Mouse (Mus musculus): ENCODE data around the gene Brd9. TPM values are rescaled to one million over a fixed set of nuclear protein-coding genes. Genes with fewer than 3 reads are reported as not detected.
A peak's percentile ranks its signal among the peaks of the same experiment; 100 is the strongest.

The Brd9 gene
- polyA plus RNA-seq, 1 experiment from 2014 or later, result 85.7 TPM

- Histone ChIP-seq H3K27ac (ENCODE audit: low read depth, low read length) (no peak overlapping the region), H3K27me3 (ENCODE audit: control insufficient read depth, insufficient read depth, low read length) (no peaks in the 10 kb centered on the region), H3K9ac (replicated peaks; ENCODE audit: low read depth, low read length) (no peak overlapping the region), H3K4me1 (ENCODE audit: control insufficient read depth, insufficient read depth, low read length) (no peaks in the 10 kb centered on the region), H3K4me2 (ENCODE audit: low read depth, low read length) (no peak overlapping the region), H3K9me3 (ENCODE audit: control insufficient read depth, low read length) (no peaks in the 10 kb centered on the region), H3K4me3 (ENCODE audit: low read depth, low read length) (no peak overlapping the region), H3K36me3 (ENCODE audit: control insufficient read depth, insufficient read depth, low read length) (no peaks in the 10 kb centered on the region)
- ATAC-seq (ENCODE audit: low read depth), result peak; percentile 94
- WGBS, result 46% methylated on average over 12 of the region's 12 CpGs
These were observed 33.2 kb downstream of the Brd9 start for GRCm38 (mm10) chr13:73970545-73971448.

- Histone ChIP-seq H3K4me2 (ENCODE audit: low read depth, low read length) (no peak overlapping the region), H3K9ac (replicated peaks; ENCODE audit: low read depth, low read length) (no peak overlapping the region), H3K36me3 (ENCODE audit: control insufficient read depth, insufficient read depth, low read length) (no peaks in the 10 kb centered on the region), H3K9me3 (ENCODE audit: control insufficient read depth, low read length) (no peaks in the 10 kb centered on the region), H3K27ac (ENCODE audit: low read depth, low read length) (no peak overlapping the region), H3K4me3 (ENCODE audit: low read depth, low read length) (no peak overlapping the region), H3K4me1 (ENCODE audit: control insufficient read depth, insufficient read depth, low read length) (no peaks in the 10 kb centered on the region), H3K27me3 (ENCODE audit: control insufficient read depth, insufficient read depth, low read length) (no peaks in the 10 kb centered on the region)
- no peak for ATAC-seq (ENCODE audit: low read depth)
- 92% methylated on average over 3 of the region's 3 CpGs for WGBS
These were observed 36.9 kb downstream of the Brd9 start for GRCm38 (mm10) chr13:73974523-73974922.

- H3K4me3 ChIP-seq (ENCODE audit: low read depth, low read length), result no peak overlapping the region
- ATAC-seq (ENCODE audit: low read depth), result no peak
- H3K4me2 ChIP-seq (ENCODE audit: low read depth, low read length), result no peak overlapping the region
- H3K27ac ChIP-seq (ENCODE audit: low read depth, low read length), result no peak overlapping the region
- H3K9me3 ChIP-seq (ENCODE audit: control insufficient read depth, low read length), result no peaks in the 10 kb centered on the region
- no peaks in the 10 kb centered on the region for H3K4me1 ChIP-seq (ENCODE audit: control insufficient read depth, insufficient read depth, low read length)
- no peak overlapping the region for H3K9ac ChIP-seq (replicated peaks; ENCODE audit: low read depth, low read length)
- no peaks in the 10 kb centered on the region for H3K27me3 ChIP-seq (ENCODE audit: control insufficient read depth, insufficient read depth, low read length)
- no peaks in the 10 kb centered on the region for H3K36me3 ChIP-seq (ENCODE audit: control insufficient read depth, insufficient read depth, low read length)
- 92% methylated on average over 5 of the region's 5 CpGs for WGBS
These were observed 39.3 kb downstream of the Brd9 start for GRCm38 (mm10) chr13:73976935-73977334.

- 73% methylated on average over 5 of the region's 5 CpGs for WGBS
- ATAC-seq (ENCODE audit: low read depth), result no peak
- Histone ChIP-seq H3K4me2 (ENCODE audit: low read depth, low read length) (no peak overlapping the region), H3K27me3 (ENCODE audit: control insufficient read depth, insufficient read depth, low read length) (no peaks in the 10 kb centered on the region), H3K4me1 (ENCODE audit: control insufficient read depth, insufficient read depth, low read length) (no peaks in the 10 kb centered on the region), H3K4me3 (ENCODE audit: low read depth, low read length) (no peak overlapping the region), H3K36me3 (ENCODE audit: control insufficient read depth, insufficient read depth, low read length) (no peaks in the 10 kb centered on the region), H3K27ac (ENCODE audit: low read depth, low read length) (no peak overlapping the region), H3K9ac (replicated peaks; ENCODE audit: low read depth, low read length) (no peak overlapping the region), H3K9me3 (ENCODE audit: control insufficient read depth, low read length) (no peaks in the 10 kb centered on the region)
These were observed 52.7 kb downstream of the Brd9 start for GRCm38 (mm10) chr13:73990325-73990724.

GRCm38 (mm10) chr13:73990761-73991160 is 53.1 kb downstream of the Brd9 start:
- no peak overlapping the region for H3K27ac ChIP-seq (ENCODE audit: low read depth, low read length)
- no peak overlapping the region for H3K4me3 ChIP-seq (ENCODE audit: low read depth, low read length)
- no peak overlapping the region for H3K9ac ChIP-seq (replicated peaks; ENCODE audit: low read depth, low read length)
- no peak overlapping the region for H3K4me2 ChIP-seq (ENCODE audit: low read depth, low read length)
- no peaks in the 10 kb centered on the region for H3K27me3 ChIP-seq (ENCODE audit: control insufficient read depth, insufficient read depth, low read length)
- H3K4me1 ChIP-seq (ENCODE audit: control insufficient read depth, insufficient read depth, low read length), result no peaks in the 10 kb centered on the region
- H3K36me3 ChIP-seq (ENCODE audit: control insufficient read depth, insufficient read depth, low read length), result no peaks in the 10 kb centered on the region
- WGBS, result 77% methylated on average over 2 of the region's 2 CpGs
- no peak for ATAC-seq (ENCODE audit: low read depth)
- H3K9me3 ChIP-seq (ENCODE audit: control insufficient read depth, low read length), result no peaks in the 10 kb centered on the region

GRCm38 (mm10) chr13:73991267-73991666 is 53.7 kb downstream of the Brd9 start:
- Histone ChIP-seq H3K4me2 (ENCODE audit: low read depth, low read length) (no peak overlapping the region), H3K27me3 (ENCODE audit: control insufficient read depth, insufficient read depth, low read length) (no peaks in the 10 kb centered on the region), H3K36me3 (ENCODE audit: control insufficient read depth, insufficient read depth, low read length) (no peaks in the 10 kb centered on the region), H3K9ac (replicated peaks; ENCODE audit: low read depth, low read length) (no peak overlapping the region), H3K27ac (ENCODE audit: low read depth, low read length) (no peak overlapping the region), H3K4me3 (ENCODE audit: low read depth, low read length) (no peak overlapping the region), H3K9me3 (ENCODE audit: control insufficient read depth, low read length) (no peaks in the 10 kb centered on the region), H3K4me1 (ENCODE audit: control insufficient read depth, insufficient read depth, low read length) (no peaks in the 10 kb centered on the region)
- WGBS, result 80% methylated on average over 5 of the region's 5 CpGs
- no peak for ATAC-seq (ENCODE audit: low read depth)

- Histone ChIP-seq H3K9ac (replicated peaks; ENCODE audit: low read depth, low read length) (no peak overlapping the region), H3K27ac (ENCODE audit: low read depth, low read length) (no peak overlapping the region), H3K36me3 (ENCODE audit: control insufficient read depth, insufficient read depth, low read length) (no peaks in the 10 kb centered on the region), H3K27me3 (ENCODE audit: control insufficient read depth, insufficient read depth, low read length) (no peaks in the 10 kb centered on the region), H3K4me1 (ENCODE audit: control insufficient read depth, insufficient read depth, low read length) (no peaks in the 10 kb centered on the region), H3K4me2 (ENCODE audit: low read depth, low read length) (no peak overlapping the region), H3K4me3 (ENCODE audit: low read depth, low read length) (no peak overlapping the region), H3K9me3 (ENCODE audit: control insufficient read depth, low read length) (no peaks in the 10 kb centered on the region)
- no peak for ATAC-seq (ENCODE audit: low read depth)
- WGBS, result 77% methylated on average over 4 of the region's 4 CpGs
These were observed 58.8 kb downstream of the Brd9 start for GRCm38 (mm10) chr13:73996456-73996855.

GRCm38 (mm10) chr13:74000519-74000918 is 62.9 kb downstream of the Brd9 start:
- H3K36me3 ChIP-seq (ENCODE audit: control insufficient read depth, insufficient read depth, low read length), result no peaks in the 10 kb centered on the region
- H3K4me2 ChIP-seq (ENCODE audit: low read depth, low read length), result no peak overlapping the region
- no peaks in the 10 kb centered on the region for H3K4me1 ChIP-seq (ENCODE audit: control insufficient read depth, insufficient read depth, low read length)
- no peak overlapping the region for H3K9ac ChIP-seq (replicated peaks; ENCODE audit: low read depth, low read length)
- H3K27ac ChIP-seq (ENCODE audit: low read depth, low read length), result no peak overlapping the region
- ATAC-seq (ENCODE audit: low read depth), result no peak
- H3K4me3 ChIP-seq (ENCODE audit: low read depth, low read length), result no peak overlapping the region
- no peaks in the 10 kb centered on the region for H3K27me3 ChIP-seq (ENCODE audit: control insufficient read depth, insufficient read depth, low read length)
- H3K9me3 ChIP-seq (ENCODE audit: control insufficient read depth, low read length), result no peaks in the 10 kb centered on the region

GRCm38 (mm10) chr13:74000961-74001360 is 63.4 kb downstream of the Brd9 start:
- no peak overlapping the region for H3K9ac ChIP-seq (replicated peaks; ENCODE audit: low read depth, low read length)
- no peak overlapping the region for H3K4me2 ChIP-seq (ENCODE audit: low read depth, low read length)
- H3K4me1 ChIP-seq (ENCODE audit: control insufficient read depth, insufficient read depth, low read length), result no peaks in the 10 kb centered on the region
- H3K9me3 ChIP-seq (ENCODE audit: control insufficient read depth, low read length), result no peaks in the 10 kb centered on the region
- H3K4me3 ChIP-seq (ENCODE audit: low read depth, low read length), result no peak overlapping the region
- no peaks in the 10 kb centered on the region for H3K27me3 ChIP-seq (ENCODE audit: control insufficient read depth, insufficient read depth, low read length)
- no peak overlapping the region for H3K27ac ChIP-seq (ENCODE audit: low read depth, low read length)
- WGBS, result 86% methylated on average over 6 of the region's 6 CpGs
- ATAC-seq (ENCODE audit: low read depth), result no peak
- no peaks in the 10 kb centered on the region for H3K36me3 ChIP-seq (ENCODE audit: control insufficient read depth, insufficient read depth, low read length)

Measured in neural tube, embryonic 14.5 days (tissue).